Mouse (Mus musculus) small intestine, adult 2 months (tissue): ENCODE results near the gene Rab44.

Experiments
- CTCF ChIP-seq: fragments of 200-500 bp; IDR thresholded peaks from 2 replicates; pipeline ENCODE4 v1.5.1; 2012; ENCODE audit warnings: low read depth, mild to moderate bottlenecking, control low read depth, inconsistent platforms, low read length, moderate library complexity, mixed read lengths; ENCODE audit not compliant: insufficient replicate concordance, insufficient read length; ENCODE audit errors: extremely low read depth
- POLR2A ChIP-seq: fragments of 200-500 bp; IDR thresholded peaks from 2 replicates; pipeline ENCODE4 v1.6.1; 2012; ENCODE audit warnings: low read depth, mild to moderate bottlenecking, control low read depth, inconsistent platforms, low read length, moderate library complexity

- no peak for TF ChIP-seq CTCF
- TF ChIP-seq POLR2A, result no peak
These were observed 38.6 kb downstream of the Rab44 start for GRCm38 (mm10) chr17:29152547-29152946.
